Mouse (Mus musculus) thymus, adult 2 months (tissue): ENCODE measurements around the gene Itgb5. TPM values are rescaled to one million over a fixed set of nuclear protein-coding genes. Genes with fewer than 3 reads are reported as not detected.

Experiments used
- DNase-seq: peaks from one replicate; pipeline ENCODE4 v3.0.0; 2021
- H3K27ac ChIP-seq: fragments of 200-500 bp; 2 replicates; pipeline ENCODE4 v1.5.1; 2012; ENCODE audit warnings: low read length, control low read depth; ENCODE audit not compliant: control insufficient read depth, insufficient read depth
- H3K27me3 ChIP-seq: fragments of 200-500 bp; 2 replicates; pipeline ENCODE4 v1.6.1; 2012; ENCODE audit warnings: mild to moderate bottlenecking, low read length, moderate library complexity, mixed read lengths; ENCODE audit not compliant: control insufficient read depth, insufficient read depth
- H3K36me3 ChIP-seq: fragments of 200-500 bp; 2 replicates; pipeline ENCODE4 v1.6.1; 2012; ENCODE audit warnings: mild to moderate bottlenecking, low read length, moderate library complexity; ENCODE audit not compliant: control insufficient read depth, insufficient read depth
- H3K4me1 ChIP-seq: fragments of 200-500 bp; replicated peaks from 2 replicates; pipeline ENCODE4 v1.6.1; 2012; ENCODE audit warnings: low read length; ENCODE audit not compliant: control insufficient read depth, insufficient read depth
- H3K4me3 ChIP-seq: fragments of 200-500 bp; 2 replicates; pipeline ENCODE4 v1.5.1; 2012; ENCODE audit warnings: mild to moderate bottlenecking, low read length, control low read depth, moderate library complexity; ENCODE audit not compliant: control insufficient read depth, insufficient read depth
- CTCF ChIP-seq: fragments of 200-500 bp; IDR thresholded peaks from 2 replicates; pipeline ENCODE4 v1.5.1; 2012; ENCODE audit warnings: mild to moderate bottlenecking, control low read depth, low read length, moderate library complexity, borderline replicate concordance; ENCODE audit not compliant: control insufficient read depth, poor library complexity, insufficient read depth; ENCODE audit errors: extremely low read depth
- POLR2A ChIP-seq: fragments of 200-500 bp; IDR thresholded peaks from 2 replicates; pipeline ENCODE4 v1.6.1; 2012; ENCODE audit warnings: mild to moderate bottlenecking, low read length, control low read depth, moderate library complexity; ENCODE audit not compliant: control insufficient read depth, poor library complexity, insufficient read depth; ENCODE audit errors: extremely low read depth
- WGBS: fragments of 180-500 bp; shearing (Covaris S2); methylation state at CpG from one replicate; pipeline ENCODE4 v1.1.7; 2018; 5-methylcytosine and 5-hydroxymethylcytosine counted together
- polyA plus RNA-seq: library from polyadenylated mRNA; depleted of rRNA; stranded (reverse); fragments of >200 nt; gene quantifications from 2 replicates; pipeline ENCODE4 v1.2.3, GENCODE M21; 2012

Itgb5 gene
- polyA plus RNA-seq, 1 experiment: 28.3 TPM

DNA sequence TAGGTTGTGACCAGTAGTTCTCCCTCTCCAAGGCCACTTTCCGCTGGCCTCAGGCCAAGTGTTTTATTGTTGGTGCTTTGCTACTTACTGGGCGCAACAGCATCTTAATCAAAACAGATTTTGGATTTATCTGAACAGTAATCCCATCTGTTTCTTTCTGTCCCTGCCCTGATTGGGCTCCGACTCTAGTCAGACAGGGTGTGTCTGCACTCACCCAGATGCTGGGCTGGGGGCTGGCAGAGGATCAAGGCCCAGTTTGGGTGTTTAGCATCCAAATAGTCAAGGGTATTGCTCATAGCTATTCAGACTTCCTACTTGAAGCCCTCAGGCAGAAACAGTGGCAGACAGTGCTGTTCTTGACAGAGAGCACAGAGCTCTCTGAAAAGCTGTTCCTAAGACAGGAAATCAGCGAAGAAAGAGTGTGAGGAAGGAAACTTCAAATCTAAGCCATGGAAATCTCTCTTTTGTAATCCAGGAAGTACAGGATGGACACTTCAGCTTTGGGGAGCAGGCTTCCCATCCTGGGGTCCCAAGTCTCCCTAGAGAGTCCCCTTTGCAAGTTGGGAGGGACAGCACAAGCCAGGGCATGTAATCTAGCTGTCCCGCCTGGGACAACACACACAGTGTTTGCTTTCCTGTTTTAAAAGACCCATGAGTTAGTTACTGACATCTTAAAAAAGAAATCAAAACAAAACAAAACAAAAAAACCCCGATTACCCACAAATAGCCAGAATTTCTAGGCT is 48.7 kb downstream of the Itgb5 start:
- TF ChIP-seq POLR2A (no peak), CTCF (no peak)
- Histone ChIP-seq H3K4me1 (no peaks in the 10 kb centered on the region), H3K27ac (no peak overlapping the region), H3K4me3 (no peak overlapping the region), H3K27me3 (no peaks in the 10 kb centered on the region), H3K36me3 (no peaks in the 10 kb centered on the region)
- DNase-seq: no peak
- 89% methylated on average over 6 of the region's 6 CpGs for WGBS

DNA sequence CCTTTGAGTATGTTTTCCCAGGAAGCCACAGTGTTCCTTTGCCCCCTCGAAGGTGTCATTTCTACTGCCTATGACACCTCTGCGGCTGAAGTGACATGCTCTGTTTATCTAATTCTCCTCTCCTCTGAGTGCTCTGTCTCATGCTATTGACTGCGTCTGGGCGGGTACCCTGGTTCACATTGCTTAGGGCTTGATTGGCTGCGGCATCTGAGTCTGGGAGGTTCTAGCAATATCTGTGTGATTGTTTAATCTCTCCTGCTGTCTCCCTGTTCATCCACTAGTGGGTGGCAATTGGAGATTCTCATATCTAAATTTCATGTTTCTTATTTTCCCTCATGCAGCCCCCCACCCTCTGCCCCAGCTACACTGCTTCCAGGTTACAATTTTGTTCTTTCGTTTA is 49.6 kb downstream of the Itgb5 start:
- H3K36me3 ChIP-seq: no peaks in the 10 kb centered on the region
- no peak overlapping the region for H3K27ac ChIP-seq
- TF ChIP-seq POLR2A (no peak), CTCF (no peak)
- DNase-seq: no peak
- no peaks in the 10 kb centered on the region for H3K4me1 ChIP-seq
- no peaks in the 10 kb centered on the region for H3K27me3 ChIP-seq
- 94% methylated on average over 6 of the region's 6 CpGs for WGBS
- H3K4me3 ChIP-seq: no peak overlapping the region

DNA sequence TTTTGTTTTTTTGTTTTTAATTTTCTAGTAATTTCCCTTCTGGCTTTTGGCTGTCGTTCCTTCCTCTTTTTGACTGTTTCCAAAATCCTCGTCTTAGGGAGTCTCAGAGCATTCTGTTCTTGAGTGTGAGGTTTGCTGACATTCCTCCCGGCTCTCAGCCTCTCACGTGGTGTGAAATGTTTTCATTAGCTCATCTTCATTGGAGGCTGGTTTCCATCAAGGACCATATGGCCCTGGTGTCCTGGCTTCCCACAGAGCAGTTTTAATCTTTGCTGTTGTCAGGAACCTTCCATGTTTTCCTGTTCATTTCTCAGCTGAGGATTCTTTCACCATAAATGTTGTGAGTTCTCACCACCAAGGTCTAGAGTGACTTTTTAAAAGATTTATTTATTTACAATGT is 50.1 kb downstream of the Itgb5 start:
- no peak overlapping the region for H3K27ac ChIP-seq
- no peak for DNase-seq
- TF ChIP-seq CTCF (no peak), POLR2A (no peak)
- 74% methylated on average over 4 of the region's 4 CpGs for WGBS
- no peaks in the 10 kb centered on the region for H3K36me3 ChIP-seq
- H3K4me1 ChIP-seq: no peaks in the 10 kb centered on the region
- H3K4me3 ChIP-seq: no peak overlapping the region
- no peaks in the 10 kb centered on the region for H3K27me3 ChIP-seq

DNA sequence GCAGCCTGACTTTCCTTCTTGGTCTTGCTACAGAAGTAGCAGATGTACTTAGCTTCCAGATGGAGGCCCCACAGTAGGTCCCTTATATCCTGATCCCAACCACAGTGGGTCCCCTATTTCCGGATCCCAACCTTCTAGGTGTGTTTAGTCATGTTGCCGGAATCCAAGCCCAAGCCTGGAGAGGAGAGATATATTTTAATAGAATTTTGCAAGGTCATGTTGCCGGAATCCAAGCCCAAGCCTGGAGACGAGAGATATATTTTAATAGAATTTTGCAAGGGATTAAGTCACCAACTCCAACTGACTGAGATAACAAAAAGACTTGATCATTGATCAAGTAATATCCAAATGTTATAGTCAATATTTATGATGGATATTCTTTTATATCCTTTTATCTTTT is 51.3 kb downstream of the Itgb5 start:
- 96% methylated on average over 4 of the region's 4 CpGs for WGBS
- Histone ChIP-seq H3K4me1 (no peaks in the 10 kb centered on the region; the same call in 1 of the 2 replicates), H3K4me3 (no peak overlapping the region), H3K36me3 (no peaks in the 10 kb centered on the region), H3K27me3 (no peaks in the 10 kb centered on the region), H3K27ac (no peak overlapping the region)
- TF ChIP-seq CTCF (no peak), POLR2A (no peak)
- DNase-seq: no peak

DNA sequence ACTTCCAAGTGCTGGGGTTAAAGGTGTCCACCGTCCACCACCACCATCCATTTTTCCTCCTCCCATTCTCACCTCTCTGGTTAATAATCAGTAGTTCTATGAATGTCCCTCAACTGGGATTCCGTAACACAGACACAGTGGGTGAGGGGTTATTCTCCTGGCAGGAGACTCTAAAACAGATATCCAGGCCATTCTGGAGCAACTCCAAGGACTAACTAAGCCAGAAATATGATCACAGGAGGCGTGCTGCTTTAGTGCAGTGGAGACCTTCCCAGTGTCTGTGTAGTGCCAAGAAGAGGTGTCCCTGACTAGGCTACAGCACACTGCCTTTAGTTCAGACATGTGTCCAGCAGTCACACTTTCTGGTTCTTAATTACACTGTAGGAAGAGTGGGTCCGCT is 53.1 kb downstream of the Itgb5 start:
- Histone ChIP-seq H3K4me1 (no peaks in the 10 kb centered on the region; the same call in 1 of the 2 replicates), H3K4me3 (no peak overlapping the region), H3K27ac (no peak overlapping the region), H3K27me3 (no peaks in the 10 kb centered on the region), H3K36me3 (no peaks in the 10 kb centered on the region)
- DNase-seq: no peak
- TF ChIP-seq POLR2A (no peak), CTCF (no peak)
- WGBS: 93% methylated on average over 4 of the region's 4 CpGs

DNA sequence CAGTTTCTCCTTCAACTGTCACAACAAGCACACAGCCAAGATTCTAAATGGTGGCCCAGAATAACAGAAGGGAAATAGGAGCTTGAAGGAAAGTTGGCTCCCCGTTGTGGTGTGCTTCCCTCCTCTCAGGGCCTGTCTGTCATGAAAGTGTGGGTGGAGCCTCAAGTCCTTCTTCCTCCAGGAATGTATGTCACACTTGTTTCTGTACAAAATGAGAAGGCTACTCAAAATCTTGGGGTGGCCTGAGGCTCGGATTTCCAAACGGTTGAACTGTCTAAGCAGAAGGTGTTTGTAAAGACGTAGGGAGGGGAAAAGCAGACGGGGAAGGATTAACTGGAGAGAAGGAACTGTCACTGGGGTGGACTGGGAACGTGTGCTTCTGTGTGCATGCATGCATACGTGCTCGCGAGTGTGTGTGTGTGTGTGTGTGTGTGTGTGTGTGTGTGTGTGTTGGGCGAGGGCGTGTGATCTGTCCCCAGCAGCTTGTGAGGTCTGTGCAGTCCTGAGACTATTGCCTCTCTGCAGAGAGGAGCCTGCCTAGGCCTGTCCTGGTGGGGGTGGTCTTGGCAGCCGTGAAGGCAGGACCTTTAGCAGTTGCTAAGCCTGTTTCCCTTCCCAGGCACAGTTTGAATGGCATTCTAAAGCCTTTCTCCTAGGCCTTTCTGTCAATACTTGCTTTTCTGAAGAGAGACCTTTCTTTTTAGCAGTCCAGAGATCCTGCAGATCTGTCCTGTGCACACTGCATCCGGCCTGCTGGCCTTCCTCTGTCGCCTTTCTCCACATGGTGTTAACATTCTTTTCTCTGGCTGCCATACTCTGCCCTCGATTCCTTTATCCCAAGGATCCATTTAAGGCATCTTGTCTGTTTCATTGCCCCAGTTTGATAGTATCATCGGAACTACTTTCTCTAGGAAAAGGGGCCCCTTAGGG is 53.8 kb downstream of the Itgb5 start:
- no peaks in the 10 kb centered on the region for H3K36me3 ChIP-seq
- no peak for TF ChIP-seq CTCF
- no peak for TF ChIP-seq POLR2A
- no peak for DNase-seq
- H3K27ac ChIP-seq: no peak overlapping the region
- no peaks in the 10 kb centered on the region for H3K27me3 ChIP-seq
- no peak overlapping the region for H3K4me3 ChIP-seq
- H3K4me1 ChIP-seq: no peaks in the 10 kb centered on the region; the same call in 1 of the 2 replicates
- WGBS: 90% methylated on average over 16 of the region's 16 CpGs
